Mouse (Mus musculus) left cerebral cortex, adult 9 months (tissue): ENCODE results near the gene Flrt3.

Experiments
- DNase-seq, 2 experiments: peaks; one replicate each; pipeline ENCODE4 v3.0.0; 2022; ENCODE audit warnings: low spot score in 2 of 2

Gene Flrt3

GRCm38 (mm10) chr2:140653481-140653880 is 17.8 kb downstream of the Flrt3 start:
- DNase-seq = no peak

- DNase-seq = no peak
Observed at GRCm38 (mm10) chr2:140621730-140622337, 49.4 kb downstream of the Flrt3 start.

- no peak for DNase-seq
Observed at GRCm38 (mm10) chr2:140615451-140615850, 55.8 kb downstream of the Flrt3 start.
